Mouse (Mus musculus): ENCODE data around the gene Npas4. TPM values are rescaled to one million over a fixed set of nuclear protein-coding genes. Genes with fewer than 3 reads are reported as not detected.

The Npas4 gene
- polyA plus RNA-seq, 1 experiment from 2014 or later: 0.18 TPM

Other genes starting within 250 kb of the Npas4 start
- 34.1 and 35.2 TPM in 2 replicates for gene Rbm4b, start 233.8 kb downstream of the Npas4 start, polyA plus RNA-seq (2014; fragmentation: Nextera tagmentation; extraction: Ambion mirVana)
- gene Rbm4, start 196.4 kb downstream of the Npas4 start, polyA plus RNA-seq (2014; fragmentation: Nextera tagmentation; extraction: Ambion mirVana): 55.9 and 63.1 TPM in 2 replicates
- 20.9 and 24.4 TPM in 2 replicates for gene Gm21992, start 178.7 kb downstream of the Npas4 start, polyA plus RNA-seq (2014; fragmentation: Nextera tagmentation; extraction: Ambion mirVana)
- gene Rbm14, start 178.7 kb downstream of the Npas4 start, polyA plus RNA-seq (2014; fragmentation: Nextera tagmentation; extraction: Ambion mirVana): 41.5 and 42.6 TPM in 2 replicates
- gene Ccs, start 151.0 kb downstream of the Npas4 start, polyA plus RNA-seq (2014; fragmentation: Nextera tagmentation; extraction: Ambion mirVana): 38.8 and 39.0 TPM in 2 replicates
- gene Ccdc87, start 150.9 kb downstream of the Npas4 start, polyA plus RNA-seq (2014; fragmentation: Nextera tagmentation; extraction: Ambion mirVana): not detected in 2 replicates
- 36.9 and 39.2 TPM in 2 replicates for gene Ctsf, start 135.2 kb downstream of the Npas4 start, polyA plus RNA-seq (2014; fragmentation: Nextera tagmentation; extraction: Ambion mirVana)
- 1.5 and 2.0 TPM in 2 replicates for gene Actn3, start 112.4 kb downstream of the Npas4 start, polyA plus RNA-seq (2014; fragmentation: Nextera tagmentation; extraction: Ambion mirVana)
- 7.2 and 8.2 TPM in 2 replicates for gene Zdhhc24, start 111.6 kb downstream of the Npas4 start, polyA plus RNA-seq (2014; fragmentation: Nextera tagmentation; extraction: Ambion mirVana)
- 1.5 and 2.4 TPM in 2 replicates for gene Bbs1, start 83.7 kb downstream of the Npas4 start, polyA plus RNA-seq (2014; fragmentation: Nextera tagmentation; extraction: Ambion mirVana)
- gene Dpp3, start 62.0 kb downstream of the Npas4 start, polyA plus RNA-seq (2014; fragmentation: Nextera tagmentation; extraction: Ambion mirVana): 60.8 and 71.8 TPM in 2 replicates
- 0.51 and 0.81 TPM in 2 replicates for gene Peli3, start 47.2 kb downstream of the Npas4 start, polyA plus RNA-seq (2014; fragmentation: Nextera tagmentation; extraction: Ambion mirVana)
- gene Mrpl11, start 28.2 kb downstream of the Npas4 start, polyA plus RNA-seq (2014; fragmentation: Nextera tagmentation; extraction: Ambion mirVana): 110 and 111 TPM in 2 replicates
- 10.2 and 10.9 TPM in 2 replicates for gene Slc29a2, start 33.5 kb upstream of the Npas4 start, polyA plus RNA-seq (2014; fragmentation: Nextera tagmentation; extraction: Ambion mirVana)
- 49.9 and 53.1 TPM in 2 replicates for gene B4gat1, start 48.5 kb upstream of the Npas4 start, polyA plus RNA-seq (2014; fragmentation: Nextera tagmentation; extraction: Ambion mirVana)
- gene AC124502.3, start 48.6 kb upstream of the Npas4 start, polyA plus RNA-seq (2014; fragmentation: Nextera tagmentation; extraction: Ambion mirVana): 1.3 and 1.4 TPM in 2 replicates
- 27.5 and 31.2 TPM in 2 replicates for gene Brms1, start 51.0 kb upstream of the Npas4 start, polyA plus RNA-seq (2014; fragmentation: Nextera tagmentation; extraction: Ambion mirVana)
- 1.9 and 2.7 TPM in 2 replicates for gene Rin1, start 60.2 kb upstream of the Npas4 start, polyA plus RNA-seq (2014; fragmentation: Nextera tagmentation; extraction: Ambion mirVana)
- 15.3 and 16.8 TPM in 2 replicates for gene Cd248, start 77.8 kb upstream of the Npas4 start, polyA plus RNA-seq (2014; fragmentation: Nextera tagmentation; extraction: Ambion mirVana)
- gene Tmem151a, start 95.2 kb upstream of the Npas4 start, polyA plus RNA-seq (2014; fragmentation: Nextera tagmentation; extraction: Ambion mirVana): 3.7 and 3.9 TPM in 2 replicates
- gene Yif1a, start 98.2 kb upstream of the Npas4 start, polyA plus RNA-seq (2014; fragmentation: Nextera tagmentation; extraction: Ambion mirVana): 112 and 122 TPM in 2 replicates
- 4.4 and 5.4 TPM in 2 replicates for gene Cnih2, start 108.2 kb upstream of the Npas4 start, polyA plus RNA-seq (2014; fragmentation: Nextera tagmentation; extraction: Ambion mirVana)
- 223 and 231 TPM in 2 replicates for gene Rab1b, start 116.8 kb upstream of the Npas4 start, polyA plus RNA-seq (2014; fragmentation: Nextera tagmentation; extraction: Ambion mirVana)
- 16.5 and 20.7 TPM in 2 replicates for gene Klc2, start 128.2 kb upstream of the Npas4 start, polyA plus RNA-seq (2014; fragmentation: Nextera tagmentation; extraction: Ambion mirVana)